Mouse (Mus musculus): Measurements from ENCODE around the gene Notch1. TPM values are rescaled to one million over a fixed set of nuclear protein-coding genes. Genes with fewer than 3 reads are reported as not detected.
A peak's percentile ranks its signal among the peaks of the same experiment; 100 is the strongest.

Gene Notch1
- polyA plus RNA-seq, 1 experiment from 2014 or later: 19.3 TPM

DNA sequence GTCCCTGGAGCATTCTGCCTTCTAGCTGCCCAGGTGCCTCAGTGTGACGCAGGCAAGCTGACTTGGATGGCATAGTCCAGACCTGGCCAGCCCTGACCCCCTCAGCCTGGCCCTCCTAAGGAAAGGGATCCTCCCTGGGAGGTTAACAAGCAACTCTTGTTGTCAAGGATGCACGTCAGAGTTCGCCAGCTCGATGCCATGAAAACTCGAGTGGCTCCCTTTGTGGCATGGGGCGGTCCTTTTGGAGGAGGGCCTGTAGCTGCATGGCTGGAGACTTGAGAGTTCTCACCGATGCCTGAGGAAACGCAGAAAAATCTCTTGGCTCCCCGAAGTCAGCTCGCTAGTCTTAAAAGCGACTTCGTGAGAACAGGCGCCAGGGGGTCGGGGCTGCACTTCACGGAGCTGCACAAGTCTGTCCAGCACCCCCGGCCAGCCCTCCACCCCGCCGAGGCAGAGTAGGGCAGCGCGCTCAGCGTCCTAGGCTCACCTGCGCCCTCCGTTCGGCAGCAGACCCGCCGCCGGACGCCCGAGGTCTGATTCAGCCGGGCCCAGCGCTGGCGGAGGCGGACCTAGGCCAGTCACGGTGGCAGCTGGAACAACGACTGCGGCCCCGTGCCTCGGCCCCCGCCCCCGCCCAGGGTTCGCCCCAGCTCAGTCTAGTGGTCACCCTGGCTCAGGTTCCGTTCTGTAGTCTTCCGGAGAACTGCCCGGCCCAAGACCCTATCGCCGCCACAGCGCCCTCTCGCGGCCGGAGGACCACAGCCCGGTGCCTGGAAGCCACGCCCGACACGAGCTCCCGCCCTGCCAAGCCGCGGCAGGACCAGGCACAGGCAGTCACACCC lies 107.7 kb downstream of the Notch1 start, which contains the start of gene Inpp5e:
TSS of gene Inpp5e (minus strand) at position 689 of the 842 bp plus-strand sequence.
- Histone ChIP-seq H3K9ac (peak within 1 kb of the TSS; percentile 93), H3K4me1 (replicated peaks) (peaks cover 46% of the 10 kb centered on the region), H3K36me3 (peaks cover 43% of the 10 kb centered on the region), H3K9me3 (no peaks in the 10 kb centered on the region), H3K4me3 (peak within 1 kb of the TSS; percentile 94), H3K27ac (replicated peaks) (peak within 1 kb of the TSS; percentile 77), H3K4me2 (peak within 1 kb of the TSS; percentile 99), H3K27me3 (no peaks in the 10 kb centered on the region)
- peak; percentile 97 for ATAC-seq (ENCODE audit: low read depth)
- under 1% methylated on average over 57 of the region's 57 CpGs for WGBS

Small RNAs within 50 kb of the gene (microRNA-seq; reads per million reads assigned to microRNA genes)
- 1.2 reads per million for gene Mir6996

Other genes starting within 250 kb of the Notch1 start
- 0.06 and 0.08 TPM in 2 replicates for gene Ccdc187, start 222.1 kb downstream of the Notch1 start, polyA plus RNA-seq (2015; fragmentation: Nextera tagmentation; extraction: Ambion mirVana)
- 109 and 114 TPM in 2 replicates for gene Gpsm1, start 201.1 kb downstream of the Notch1 start, polyA plus RNA-seq (2015; fragmentation: Nextera tagmentation; extraction: Ambion mirVana)
- 30.1 and 34.2 TPM in 2 replicates for gene Dnlz, start 164.6 kb downstream of the Notch1 start, polyA plus RNA-seq (2015; fragmentation: Nextera tagmentation; extraction: Ambion mirVana)
- gene Card9, start 155.7 kb downstream of the Notch1 start, polyA plus RNA-seq (2015; fragmentation: Nextera tagmentation; extraction: Ambion mirVana): 1.3 and 2.0 TPM in 2 replicates
- gene Snapc4, start 136.0 kb downstream of the Notch1 start, polyA plus RNA-seq (2015; fragmentation: Nextera tagmentation; extraction: Ambion mirVana): 25.4 and 26.8 TPM in 2 replicates
- gene Entr1, start 127.3 kb downstream of the Notch1 start, polyA plus RNA-seq (2015; fragmentation: Nextera tagmentation; extraction: Ambion mirVana): 158 and 164 TPM in 2 replicates
- 96.5 and 97.6 TPM in 2 replicates for gene Pmpca, start 127.3 kb downstream of the Notch1 start, polyA plus RNA-seq (2015; fragmentation: Nextera tagmentation; extraction: Ambion mirVana)
- 24.6 and 25.5 TPM in 2 replicates for gene Inpp5e, start 107.5 kb downstream of the Notch1 start, polyA plus RNA-seq (2015; fragmentation: Nextera tagmentation; extraction: Ambion mirVana)
- 18.4 and 20.7 TPM in 2 replicates for gene Sec16a, start 71.4 kb downstream of the Notch1 start, polyA plus RNA-seq (2015; fragmentation: Nextera tagmentation; extraction: Ambion mirVana)
- 78.3 and 82.0 TPM in 2 replicates for gene Egfl7, start 63.4 kb upstream of the Notch1 start, polyA plus RNA-seq (2015; fragmentation: Nextera tagmentation; extraction: Ambion mirVana)
- gene Gm20532, start 70.0 kb upstream of the Notch1 start, polyA plus RNA-seq (2015; fragmentation: Nextera tagmentation; extraction: Ambion mirVana): not detected in 2 replicates
- gene Agpat2, start 87.8 kb upstream of the Notch1 start, polyA plus RNA-seq (2015; fragmentation: Nextera tagmentation; extraction: Ambion mirVana): 6.0 and 7.4 TPM in 2 replicates
- 91.8 and 101 TPM in 2 replicates for gene Fam69b, start 111.8 kb upstream of the Notch1 start, polyA plus RNA-seq (2015; fragmentation: Nextera tagmentation; extraction: Ambion mirVana)
- not detected in 2 replicates for gene Lcn4, start 154.6 kb upstream of the Notch1 start, polyA plus RNA-seq (2015; fragmentation: Nextera tagmentation; extraction: Ambion mirVana)